Mouse (Mus musculus) hindbrain, embryonic 16.5 days (tissue): ENCODE measurements around the gene Psmb11. TPM values are rescaled to one million over a fixed set of nuclear protein-coding genes. Genes with fewer than 3 reads are reported as not detected.

Source experiments
- ATAC-seq: fragments of 200-750 bp; cut with Nextera tagmentation; 2 replicates; pipeline ENCODE4 v1.8.0; 2017; ENCODE audit warnings: moderate TSS enrichment, moderate library complexity
- H3K27ac ChIP-seq: fragments of 300-500 bp; sonication (generic); 2 replicates; pipeline ENCODE4 v1.5.1; 2014; ENCODE audit warnings: low read depth, mild to moderate bottlenecking, control low read depth, low read length, moderate library complexity
- H3K27me3 ChIP-seq: fragments of 300-500 bp; sonication (generic); replicated peaks from 2 replicates; pipeline ENCODE4 v1.6.1; 2014; ENCODE audit warnings: low read length; ENCODE audit not compliant: control insufficient read depth, insufficient read depth
- H3K36me3 ChIP-seq: fragments of 300-500 bp; sonication (generic); 2 replicates; pipeline ENCODE4 v1.6.1; 2014; ENCODE audit warnings: mild to moderate bottlenecking, low read length, moderate library complexity, mixed read lengths; ENCODE audit not compliant: control insufficient read depth, insufficient read depth
- H3K4me1 ChIP-seq: fragments of 300-500 bp; sonication (generic); 2 replicates; pipeline ENCODE4 v1.6.1; 2014; ENCODE audit warnings: low read depth, low read length; ENCODE audit not compliant: control insufficient read depth, insufficient read depth
- H3K4me2 ChIP-seq: fragments of 300-500 bp; sonication (generic); 2 replicates; pipeline ENCODE4 v1.6.1; 2014; ENCODE audit warnings: mild to moderate bottlenecking, low read length, control low read depth, moderate library complexity
- H3K4me3 ChIP-seq: fragments of 300-500 bp; sonication (generic); 2 replicates; pipeline ENCODE4 v1.5.1; 2014; ENCODE audit warnings: mild to moderate bottlenecking, low read length, control low read depth, moderate library complexity
- H3K9ac ChIP-seq: fragments of 300-500 bp; sonication (generic); 2 replicates; pipeline ENCODE4 v1.6.1; 2014; ENCODE audit warnings: low read depth, mild to moderate bottlenecking, control low read depth, low read length, moderate library complexity
- H3K9me3 ChIP-seq: fragments of 300-500 bp; sonication (generic); 2 replicates; pipeline ENCODE4 v1.6.1; 2014; ENCODE audit warnings: mild to moderate bottlenecking, low read length, moderate library complexity; ENCODE audit not compliant: control insufficient read depth
- WGBS: fragments of 180-500 bp; shearing (Covaris S2); extraction: QIAGEN DNeasy Blood & Tissue Kit; methylation state at CpG from one replicate; pipeline ENCODE4 v1.1.7; 2014; 5-methylcytosine and 5-hydroxymethylcytosine counted together
- polyA plus RNA-seq: library from polyadenylated mRNA; unstranded; fragments of >200 nt; fragmentation: Nextera tagmentation; extraction: Ambion mirVana; gene quantifications from 2 replicates; pipeline ENCODE4 v1.2.1, GENCODE M21; 2015

Psmb11 gene
- polyA plus RNA-seq, 1 experiment from 2014 or later: 0.16 TPM

DNA sequence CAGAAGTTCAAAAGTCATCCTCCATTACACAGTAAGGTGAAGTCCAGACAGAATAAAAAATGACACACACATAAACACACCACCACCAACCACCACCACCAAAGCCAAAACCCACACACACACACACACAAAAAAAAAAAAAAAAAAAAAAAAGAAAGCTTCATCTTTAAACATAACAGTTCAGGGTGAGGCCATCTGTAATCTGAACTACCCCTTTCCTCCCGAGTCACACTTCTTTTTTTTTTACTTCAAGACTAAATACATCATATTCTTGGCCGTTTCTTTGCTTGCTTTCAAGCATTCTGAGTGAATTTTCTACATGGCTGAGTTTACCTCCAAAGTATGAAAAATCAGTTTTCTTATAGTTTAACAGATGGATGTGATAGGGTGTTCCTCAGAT is 19.6 kb upstream of the Psmb11 start:
- Histone ChIP-seq H3K27me3 (no peaks in the 10 kb centered on the region), H3K27ac (no peak overlapping the region), H3K4me1 (peaks cover 17% of the 10 kb centered on the region), H3K9me3 (no peaks in the 10 kb centered on the region), H3K36me3 (no peaks in the 10 kb centered on the region), H3K9ac (no peak overlapping the region), H3K4me2 (no peak overlapping the region), H3K4me3 (no peak overlapping the region)
- ATAC-seq: no peak
- 68% methylated on average over 2 of the region's 2 CpGs for WGBS

- H3K4me3 ChIP-seq: peak overlapping the region; percentile 68
- peak overlapping the region; percentile 98 for H3K27ac ChIP-seq
- peaks cover 17% of the 10 kb centered on the region for H3K4me1 ChIP-seq
- ATAC-seq: no peak; the same call in 1 of the 2 replicates
- 35% methylated on average over 4 of the region's 4 CpGs for WGBS
- no peaks in the 10 kb centered on the region for H3K27me3 ChIP-seq
- H3K9me3 ChIP-seq: no peaks in the 10 kb centered on the region
- H3K4me2 ChIP-seq: peak overlapping the region; percentile 66
- H3K36me3 ChIP-seq: no peaks in the 10 kb centered on the region
- peak overlapping the region; percentile 85; the same call in 1 of the 2 replicates for H3K9ac ChIP-seq
These were observed 18.6 kb upstream of the Psmb11 start for GRCm38 (mm10) chr14:54602613-54603012.

GRCm38 (mm10) chr14:54603038-54603654 is 18.1 kb upstream of the Psmb11 start:
- WGBS: under 1% methylated on average over 33 of the region's 46 CpGs
- peak; percentile 99 for ATAC-seq

DNA sequence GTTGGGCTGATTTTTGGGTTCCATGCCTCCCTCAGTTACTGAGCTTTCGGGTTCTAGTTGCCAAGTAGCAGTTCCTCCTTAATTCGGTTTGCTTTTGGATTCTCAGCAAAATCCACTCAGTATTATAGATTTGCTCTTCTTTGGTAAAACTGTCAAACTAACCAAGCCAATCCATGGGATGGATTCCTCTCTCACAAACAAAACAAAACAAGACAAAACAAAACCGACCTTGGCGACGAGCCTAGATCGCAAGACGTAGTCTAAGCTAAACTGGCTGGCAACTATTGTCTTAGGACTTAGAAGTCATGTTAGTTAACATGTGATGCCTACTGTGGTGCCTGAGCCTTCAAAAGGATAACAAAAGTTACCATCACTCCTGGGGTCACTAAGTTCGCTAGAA is 17.5 kb upstream of the Psmb11 start:
- no peak for ATAC-seq
- no peak overlapping the region for H3K9ac ChIP-seq
- H3K27me3 ChIP-seq: no peaks in the 10 kb centered on the region
- peak overlapping the region; percentile 98 for H3K27ac ChIP-seq
- 79% methylated on average over 8 of the region's 8 CpGs for WGBS
- H3K4me3 ChIP-seq: peak overlapping the region; percentile 68
- peaks cover 17% of the 10 kb centered on the region for H3K4me1 ChIP-seq
- H3K36me3 ChIP-seq: no peaks in the 10 kb centered on the region
- H3K4me2 ChIP-seq: peak overlapping the region; percentile 66
- H3K9me3 ChIP-seq: no peaks in the 10 kb centered on the region

More at GRCm38 (mm10) chr14:54603038-54603654, 18.1 kb upstream of the Psmb11 start:
- H3K4me3 ChIP-seq: peak overlapping the region; percentile 68
- peak overlapping the region; percentile 98 for H3K27ac ChIP-seq
- peak overlapping the region; percentile 66 for H3K4me2 ChIP-seq
- H3K4me1 ChIP-seq: peaks cover 17% of the 10 kb centered on the region
- H3K9me3 ChIP-seq: no peaks in the 10 kb centered on the region
- H3K9ac ChIP-seq: peak overlapping the region; percentile 85
- H3K36me3 ChIP-seq: no peaks in the 10 kb centered on the region
- H3K27me3 ChIP-seq: no peaks in the 10 kb centered on the region

- no peaks in the 10 kb centered on the region for H3K9me3 ChIP-seq
- peak within 1 kb of the TSS; percentile 49 for H3K4me3 ChIP-seq
- H3K36me3 ChIP-seq: no peaks in the 10 kb centered on the region
- 0% methylated on average over 37 of the region's 39 CpGs for WGBS
- peak within 1 kb of the TSS; percentile 65 for H3K4me2 ChIP-seq
- H3K9ac ChIP-seq: peak within 1 kb of the TSS; percentile 61
- peak; percentile 29 for ATAC-seq
- H3K27ac ChIP-seq: peak within 1 kb of the TSS; percentile 63
- no peaks in the 10 kb centered on the region for H3K27me3 ChIP-seq
- peaks cover 17% of the 10 kb centered on the region for H3K4me1 ChIP-seq
These were observed 15.4 kb upstream of the Psmb11 start, which contains the start of gene 4931414P19Rik for GRCm38 (mm10) chr14:54605752-54606321. 4931414P19Rik (minus strand) TSS chr14:54605993.

DNA sequence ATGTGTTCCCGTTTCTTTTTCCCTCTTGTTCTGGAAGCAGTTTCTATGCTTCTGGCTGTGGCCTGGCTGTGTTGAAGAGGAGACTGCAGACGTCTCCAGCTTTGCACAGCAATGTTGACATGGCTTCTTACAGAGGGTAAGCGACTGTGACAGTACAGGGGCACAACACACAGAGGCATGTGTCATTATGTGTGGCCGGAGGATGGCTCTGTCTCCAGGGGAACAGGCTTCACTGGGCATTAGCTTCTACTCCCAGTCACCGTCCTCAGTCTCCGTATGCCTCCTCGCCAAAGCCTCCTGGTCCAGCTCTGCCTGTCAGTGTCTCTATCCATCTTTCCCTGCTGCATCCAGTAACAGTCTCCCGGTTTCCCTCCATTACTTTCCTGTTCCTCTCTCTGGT is 14.0 kb upstream of the Psmb11 start:
- ATAC-seq: no peak
- peaks cover 16% of the 10 kb centered on the region for H3K4me1 ChIP-seq

GRCm38 (mm10) chr14:54609245-54609644 is 12.0 kb upstream of the Psmb11 start:
- Histone ChIP-seq H3K4me1 (peaks cover 9% of the 10 kb centered on the region; the same call in 1 of the 2 replicates), H3K27ac (no peak overlapping the region), H3K36me3 (peaks cover 7% of the 10 kb centered on the region), H3K4me2 (no peak overlapping the region), H3K4me3 (no peak overlapping the region), H3K27me3 (no peaks in the 10 kb centered on the region), H3K9ac (no peak overlapping the region), H3K9me3 (no peaks in the 10 kb centered on the region)
- no peak for ATAC-seq
- 76% methylated on average over 4 of the region's 4 CpGs for WGBS

More for the DNA sequence above, 14.0 kb upstream of the Psmb11 start:
- no peaks in the 10 kb centered on the region for H3K27me3 ChIP-seq
- 32% methylated on average over 8 of the region's 8 CpGs for WGBS
- H3K9me3 ChIP-seq: no peaks in the 10 kb centered on the region
- H3K4me3 ChIP-seq: no peak overlapping the region
- H3K36me3 ChIP-seq: no peaks in the 10 kb centered on the region; the same call in 1 of the 2 replicates
- H3K4me2 ChIP-seq: no peak overlapping the region
- H3K27ac ChIP-seq: no peak overlapping the region
- H3K9ac ChIP-seq: no peak overlapping the region

DNA sequence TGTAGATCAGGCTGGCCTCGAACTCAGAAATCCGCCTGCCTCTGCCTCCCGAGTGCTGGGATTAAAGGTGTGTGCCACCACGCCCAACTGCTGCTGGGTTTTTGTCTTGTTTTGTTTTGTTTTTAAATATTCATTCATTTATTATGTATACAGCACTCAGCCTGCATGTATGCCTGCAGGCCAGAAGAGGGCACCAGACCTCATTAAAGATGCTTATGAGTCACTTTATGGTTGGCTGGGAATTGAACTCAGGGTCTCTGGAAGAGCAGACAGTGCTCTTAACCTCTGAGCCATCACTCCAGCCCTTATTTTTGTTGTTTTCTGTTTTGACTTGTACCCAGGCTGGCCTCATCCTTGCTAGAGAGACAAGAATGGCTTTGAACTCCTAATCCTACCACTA is 11.3 kb upstream of the Psmb11 start:
- ATAC-seq: no peak
- no peaks in the 10 kb centered on the region for H3K27me3 ChIP-seq
- H3K27ac ChIP-seq: no peak overlapping the region
- 80% methylated on average over 4 of the region's 4 CpGs for WGBS
- H3K4me2 ChIP-seq: no peak overlapping the region
- peaks cover 7% of the 10 kb centered on the region for H3K36me3 ChIP-seq
- no peak overlapping the region for H3K9ac ChIP-seq
- H3K9me3 ChIP-seq: no peaks in the 10 kb centered on the region
- no peak overlapping the region for H3K4me3 ChIP-seq
- H3K4me1 ChIP-seq: 0 out of 2 replicates have a peak, but pooled peaks cover 3% of the 10 kb centered on the region

DNA sequence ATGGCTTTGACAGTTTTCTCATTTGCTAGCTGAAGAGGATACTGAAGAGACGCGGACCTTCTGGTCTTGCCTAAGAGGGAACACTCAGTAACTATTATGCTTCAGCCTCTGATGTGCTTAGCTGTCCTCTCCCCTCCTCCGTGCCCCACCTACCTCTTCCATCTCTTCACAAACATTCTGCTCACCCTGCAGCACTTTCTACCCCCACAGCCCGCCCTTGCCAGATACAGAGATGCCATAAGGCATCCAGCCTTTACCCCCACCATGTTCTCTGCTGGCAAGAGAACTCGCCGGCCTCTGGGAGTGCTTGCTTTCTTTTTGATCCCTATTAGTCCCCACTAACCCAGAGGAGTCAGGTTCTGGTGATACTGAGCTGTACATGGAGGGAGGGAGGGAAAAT is 10.6 kb upstream of the Psmb11 start:
- Histone ChIP-seq H3K27me3 (no peaks in the 10 kb centered on the region), H3K4me3 (no peak overlapping the region), H3K4me2 (no peak overlapping the region), H3K9ac (no peak overlapping the region), H3K9me3 (no peaks in the 10 kb centered on the region), H3K27ac (no peak overlapping the region), H3K36me3 (peaks cover 12% of the 10 kb centered on the region), H3K4me1 (no peaks in the 10 kb centered on the region; the same call in 1 of the 2 replicates)
- no peak for ATAC-seq
- WGBS: 82% methylated on average over 6 of the region's 6 CpGs
